Mouse (Mus musculus) heart, embryonic 12.5 days (tissue): Measurements from ENCODE around the gene Tmem150a. TPM values are rescaled to one million over a fixed set of nuclear protein-coding genes. Genes with fewer than 3 reads are reported as not detected.

Source experiments
- ATAC-seq: fragments of 200-750 bp; cut with Nextera tagmentation; 2 replicates; pipeline ENCODE4 v1.8.0; 2017; ENCODE audit warnings: moderate TSS enrichment, moderate library complexity; ENCODE audit not compliant: insufficient number of reproducible peaks, low FRiP score
- H3K27ac ChIP-seq: fragments of 300-500 bp; sonication (generic); 2 replicates; pipeline ENCODE4 v1.5.1; 2016; ENCODE audit warnings: mild to moderate bottlenecking, moderate library complexity; ENCODE audit not compliant: poor library complexity, severe bottlenecking
- H3K27me3 ChIP-seq: fragments of 300-500 bp; sonication (generic); replicated peaks from 2 replicates; pipeline ENCODE4 v1.6.1; 2016; ENCODE audit warnings: mild to moderate bottlenecking, moderate library complexity
- H3K36me3 ChIP-seq: fragments of 300-500 bp; sonication (generic); 2 replicates; pipeline ENCODE4 v1.6.1; 2016; ENCODE audit warnings: mild to moderate bottlenecking, moderate library complexity
- H3K4me1 ChIP-seq: fragments of 300-500 bp; sonication (generic); replicated peaks from 2 replicates; pipeline ENCODE4 v1.6.1; 2016; ENCODE audit warnings: mild to moderate bottlenecking
- H3K4me2 ChIP-seq: fragments of 300-500 bp; sonication (generic); 2 replicates; pipeline ENCODE4 v1.6.1; 2016; ENCODE audit warnings: mild to moderate bottlenecking, moderate library complexity
- H3K4me3 ChIP-seq: fragments of 300-500 bp; sonication (generic); 2 replicates; pipeline ENCODE4 v1.5.1; 2016; ENCODE audit warnings: mild to moderate bottlenecking
- H3K9ac ChIP-seq: fragments of 300-500 bp; sonication (generic); 2 replicates; pipeline ENCODE4 v1.6.1; 2016; ENCODE audit warnings: mild to moderate bottlenecking, moderate library complexity
- H3K9me3 ChIP-seq: fragments of 300-500 bp; sonication (generic); replicated peaks from 2 replicates; pipeline ENCODE4 v1.6.1; 2016; ENCODE audit warnings: mild to moderate bottlenecking, moderate library complexity
- WGBS: fragments of 180-500 bp; shearing (Covaris S2); methylation state at CpG from one replicate; pipeline ENCODE4 v1.1.7; 2016; 5-methylcytosine and 5-hydroxymethylcytosine counted together
- polyA plus RNA-seq: library from polyadenylated mRNA; unstranded; fragments of >200 nt; fragmentation: Nextera tagmentation; extraction: Ambion mirVana; gene quantifications from 2 replicates; pipeline ENCODE4 v1.2.1, GENCODE M21; 2016

The Tmem150a gene
- polyA plus RNA-seq, 1 experiment from 2014 or later = 13.5 TPM

- Histone ChIP-seq H3K4me1 (peaks cover 31% of the 10 kb centered on the region), H3K9ac (no peak overlapping the region), H3K27me3 (no peaks in the 10 kb centered on the region), H3K36me3 (peaks cover 48% of the 10 kb centered on the region), H3K9me3 (no peaks in the 10 kb centered on the region), H3K4me2 (peak overlapping the region; percentile 77; the same call in 1 of the 2 replicates), H3K27ac (no peak overlapping the region), H3K4me3 (no peak overlapping the region)
- 90% methylated on average over 3 of the region's 3 CpGs for WGBS
- ATAC-seq = no peak
Observed at GRCm38 (mm10) chr6:72387816-72388215, 32.6 kb downstream of the Tmem150a start.

DNA sequence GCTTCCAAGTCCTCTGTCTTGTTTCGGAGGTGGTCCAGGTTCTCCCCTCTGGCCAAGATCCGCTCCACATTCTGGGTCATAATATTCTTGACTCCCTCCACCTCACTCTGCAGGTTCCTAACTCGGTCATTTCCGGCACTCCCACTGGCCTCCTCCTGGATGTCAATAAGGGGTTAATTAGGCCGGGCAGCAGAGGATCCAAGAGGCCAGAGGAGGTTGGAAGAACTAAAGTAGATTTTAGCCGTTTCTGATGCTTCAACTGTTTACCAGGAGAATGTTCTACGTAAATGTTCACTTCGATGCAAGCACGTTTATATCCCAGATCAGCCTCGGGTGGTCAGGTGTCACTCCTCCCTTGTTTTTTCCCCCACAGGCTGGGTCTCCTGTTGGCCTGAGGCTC, 33.0 kb downstream of the Tmem150a start:
- H3K4me2 ChIP-seq = peak overlapping the region; percentile 77
- peaks cover 48% of the 10 kb centered on the region for H3K36me3 ChIP-seq
- WGBS = 71% methylated on average over 10 of the region's 10 CpGs
- ATAC-seq = no peak
- H3K27ac ChIP-seq = no peak overlapping the region
- H3K4me1 ChIP-seq = peaks cover 31% of the 10 kb centered on the region
- peak overlapping the region; percentile 85 for H3K9ac ChIP-seq
- no peaks in the 10 kb centered on the region for H3K27me3 ChIP-seq
- no peaks in the 10 kb centered on the region for H3K9me3 ChIP-seq
- 0 out of 2 replicates have a peak overlapping the region, but pooled peaks have one; percentile 56 for H3K4me3 ChIP-seq

DNA sequence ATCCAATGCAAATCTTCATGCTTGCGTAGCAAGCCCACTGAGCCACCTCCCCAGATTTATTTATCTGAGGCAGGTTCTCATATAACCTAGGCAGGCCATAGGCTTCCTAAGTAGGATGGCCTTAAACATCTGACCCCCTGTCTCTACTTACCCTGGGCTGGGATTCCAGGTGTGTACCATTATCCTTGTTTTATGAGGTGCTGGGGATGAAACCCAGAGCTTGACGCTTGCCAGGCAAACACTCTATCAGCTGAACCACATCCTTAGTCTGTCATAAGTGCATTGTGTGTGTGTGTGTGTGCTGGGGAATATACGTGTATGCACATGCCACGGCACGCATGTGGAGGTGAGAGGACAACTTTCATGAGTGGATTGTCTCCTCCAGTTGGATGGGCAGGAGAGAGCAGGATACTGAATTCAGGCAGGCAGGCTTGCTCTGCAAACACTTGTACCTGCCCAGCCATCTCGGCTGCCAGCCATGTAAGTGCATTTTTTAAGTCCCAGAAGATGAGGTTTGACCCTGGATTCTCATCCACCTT, 33.6 kb downstream of the Tmem150a start:
- ATAC-seq = no peak
- Histone ChIP-seq H3K9ac (peak overlapping the region; percentile 85), H3K4me2 (peak overlapping the region; percentile 77), H3K27ac (peak overlapping the region; percentile 95), H3K4me3 (peak overlapping the region; percentile 56; the same call in 1 of the 2 replicates), H3K36me3 (peaks cover 48% of the 10 kb centered on the region), H3K9me3 (no peaks in the 10 kb centered on the region), H3K4me1 (peaks cover 31% of the 10 kb centered on the region), H3K27me3 (no peaks in the 10 kb centered on the region)
- WGBS = 71% methylated on average over 6 of the region's 6 CpGs

DNA sequence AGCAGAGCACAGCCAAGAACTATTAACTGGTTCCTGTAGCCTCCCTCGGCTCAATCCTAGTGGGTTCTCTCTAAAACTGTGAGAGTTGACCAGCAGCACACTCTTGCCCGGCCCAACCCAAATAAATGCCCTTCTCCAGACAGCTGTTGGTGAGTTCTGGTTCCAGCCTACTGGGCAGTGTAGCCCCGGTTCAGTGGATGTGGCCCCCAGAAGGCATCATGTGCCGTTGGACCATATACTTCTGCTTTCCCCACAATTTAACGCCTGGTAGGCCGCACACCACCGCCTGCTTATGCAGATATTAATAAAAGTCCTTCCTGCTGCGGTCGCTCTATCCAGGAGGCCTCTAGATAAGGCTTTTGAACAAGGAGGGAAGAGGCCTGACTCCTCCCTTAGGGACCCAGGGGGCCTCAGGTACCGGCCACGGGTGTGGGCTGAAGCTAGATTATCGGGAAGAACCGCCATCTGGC, 34.3 kb downstream of the Tmem150a start:
- Histone ChIP-seq H3K4me2 (peak overlapping the region; percentile 77), H3K4me1 (peaks cover 31% of the 10 kb centered on the region), H3K4me3 (peak overlapping the region; percentile 56), H3K9me3 (no peaks in the 10 kb centered on the region), H3K27ac (peak overlapping the region; percentile 95), H3K9ac (peak overlapping the region; percentile 85), H3K36me3 (peaks cover 41% of the 10 kb centered on the region), H3K27me3 (no peaks in the 10 kb centered on the region)
- WGBS = 8% methylated on average over 13 of the region's 13 CpGs
- ATAC-seq = peak; percentile 46

DNA sequence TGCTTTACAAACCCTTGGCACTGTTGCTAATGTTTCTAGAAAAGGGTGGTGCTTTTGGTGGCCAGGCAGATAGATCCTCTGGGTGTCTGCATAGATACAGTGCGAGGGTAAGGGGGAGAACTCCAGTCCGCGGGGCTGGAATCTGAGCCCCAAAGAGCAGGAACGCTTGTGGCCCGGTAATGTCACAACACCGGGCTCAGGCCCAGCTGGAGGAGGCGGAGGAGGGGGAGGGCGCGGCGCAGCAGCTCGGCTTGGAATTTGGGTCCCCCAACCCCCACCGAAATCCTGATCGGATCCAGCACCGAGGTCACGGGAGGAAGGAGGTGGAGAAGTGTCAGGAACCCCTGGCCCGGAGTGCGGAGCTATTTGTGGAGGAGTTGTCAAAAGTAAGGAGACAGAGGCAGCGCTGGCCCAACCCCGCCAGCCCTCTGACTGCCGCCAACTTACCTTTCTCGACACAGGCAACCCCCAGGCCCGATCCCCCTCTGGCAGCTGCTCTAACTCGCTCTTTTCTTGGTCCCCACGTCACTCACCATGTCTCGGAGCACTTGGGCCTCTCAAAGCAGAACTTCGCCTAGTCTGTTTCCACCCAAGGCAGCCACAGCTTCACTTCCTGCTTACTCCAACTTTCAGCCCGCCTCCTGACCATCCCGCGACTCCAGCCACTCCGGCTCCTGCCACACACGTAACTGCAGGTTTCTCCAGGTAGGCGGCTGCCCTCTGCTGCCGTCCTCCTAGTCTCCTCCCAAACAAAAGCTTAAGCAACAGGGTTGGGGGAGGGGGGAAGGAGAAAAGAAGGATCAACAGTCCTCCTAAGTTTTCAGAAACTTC, 34.9 kb downstream of the Tmem150a start, which contains the start of gene Vamp8:
Vamp8 (minus strand) TSS at position 763 of the 831 bp plus-strand sequence.
- no peaks in the 10 kb centered on the region for H3K9me3 ChIP-seq
- H3K27ac ChIP-seq = peak within 1 kb of the TSS; percentile 95
- H3K4me2 ChIP-seq = peak within 1 kb of the TSS; percentile 77
- under 1% methylated on average over 33 of the region's 33 CpGs for WGBS
- peaks cover 35% of the 10 kb centered on the region for H3K36me3 ChIP-seq
- peaks cover 31% of the 10 kb centered on the region for H3K4me1 ChIP-seq
- H3K4me3 ChIP-seq = peak within 1 kb of the TSS; percentile 56
- peak; percentile 66 for ATAC-seq
- peak within 1 kb of the TSS; percentile 85 for H3K9ac ChIP-seq
- H3K27me3 ChIP-seq = no peaks in the 10 kb centered on the region

DNA sequence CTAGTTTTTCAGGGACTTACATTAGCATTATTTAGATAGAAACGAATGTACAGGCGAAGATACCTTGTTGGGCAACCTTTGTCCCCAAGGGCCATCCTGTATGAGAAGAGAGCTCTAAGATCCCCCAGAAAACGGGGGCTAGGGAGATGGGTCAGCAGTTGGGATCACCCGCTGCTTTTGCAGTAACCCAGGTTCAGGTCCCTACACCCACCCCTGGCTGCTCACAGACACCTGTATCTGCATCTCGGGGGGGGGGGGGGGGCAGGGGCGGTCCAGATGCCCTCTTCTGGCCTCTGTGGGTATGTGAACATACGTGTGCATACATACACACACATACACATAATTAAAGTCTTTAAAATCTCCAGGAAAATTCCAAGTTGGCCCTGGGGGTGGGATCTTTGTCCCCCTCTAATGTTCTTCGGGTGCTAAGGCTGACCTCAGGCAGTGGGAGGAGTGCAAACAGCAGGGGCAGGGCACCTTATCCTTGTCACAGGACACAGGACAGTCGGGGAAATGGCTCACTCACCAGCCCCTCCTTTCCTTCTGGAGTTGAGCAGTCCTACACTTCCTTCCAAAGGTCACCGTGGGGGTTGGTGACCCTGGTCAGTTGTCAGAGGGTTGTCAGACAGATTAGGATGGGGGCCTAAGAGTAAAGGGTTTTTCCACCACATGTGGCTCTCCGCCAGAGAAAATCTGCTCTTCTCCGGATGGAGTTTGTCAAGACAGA, 35.7 kb downstream of the Tmem150a start:
- no peaks in the 10 kb centered on the region for H3K9me3 ChIP-seq
- H3K9ac ChIP-seq = peak overlapping the region; percentile 85
- H3K36me3 ChIP-seq = peaks cover 27% of the 10 kb centered on the region
- H3K4me2 ChIP-seq = peak overlapping the region; percentile 77
- 9% methylated on average over 11 of the region's 12 CpGs for WGBS
- peak; percentile 85 for ATAC-seq
- peak overlapping the region; percentile 56 for H3K4me3 ChIP-seq
- H3K27me3 ChIP-seq = no peaks in the 10 kb centered on the region
- peak overlapping the region; percentile 95 for H3K27ac ChIP-seq
- peaks cover 31% of the 10 kb centered on the region for H3K4me1 ChIP-seq

- WGBS = 87% methylated on average over 5 of the region's 5 CpGs
Observed at GRCm38 (mm10) chr6:72392341-72392740, 37.1 kb downstream of the Tmem150a start.

DNA sequence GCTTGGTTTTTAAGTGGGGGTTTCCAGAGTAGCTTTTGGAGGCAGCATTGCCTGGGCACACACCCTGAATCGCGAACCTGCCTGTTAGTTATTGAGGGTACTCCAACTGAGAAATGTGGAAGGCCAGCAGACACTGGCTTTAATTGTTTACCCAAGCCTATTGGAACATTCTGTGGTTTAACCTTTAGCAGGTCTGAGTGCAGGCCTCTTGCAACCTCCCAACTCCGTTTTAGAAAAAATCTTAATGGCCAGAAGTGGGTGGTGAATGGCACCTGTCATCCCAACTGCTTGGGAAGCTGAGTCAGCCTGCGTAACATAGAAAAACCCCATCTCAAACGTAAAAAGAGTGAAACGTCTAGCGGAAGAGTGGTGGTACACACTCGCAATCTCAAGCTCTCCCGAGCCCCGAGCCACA, 41.6 kb downstream of the Tmem150a start:
- H3K4me2 ChIP-seq = no peak overlapping the region
- no peak for ATAC-seq
- no peak overlapping the region for H3K9ac ChIP-seq
- H3K4me1 ChIP-seq = no peaks in the 10 kb centered on the region
- H3K4me3 ChIP-seq = no peak overlapping the region
- 74% methylated on average over 10 of the region's 10 CpGs for WGBS
- no peaks in the 10 kb centered on the region for H3K27me3 ChIP-seq
- no peaks in the 10 kb centered on the region for H3K9me3 ChIP-seq
- no peaks in the 10 kb centered on the region for H3K36me3 ChIP-seq
- H3K27ac ChIP-seq = no peak overlapping the region

More at GRCm38 (mm10) chr6:72392341-72392740, 37.1 kb downstream of the Tmem150a start:
- Histone ChIP-seq H3K27ac (peak overlapping the region; percentile 52; the same call in 1 of the 2 replicates), H3K36me3 (peaks cover 17% of the 10 kb centered on the region), H3K4me2 (no peak overlapping the region), H3K9ac (no peak overlapping the region), H3K9me3 (no peaks in the 10 kb centered on the region), H3K27me3 (no peaks in the 10 kb centered on the region), H3K4me1 (peaks cover 31% of the 10 kb centered on the region), H3K4me3 (no peak overlapping the region)
- ATAC-seq = no peak

DNA sequence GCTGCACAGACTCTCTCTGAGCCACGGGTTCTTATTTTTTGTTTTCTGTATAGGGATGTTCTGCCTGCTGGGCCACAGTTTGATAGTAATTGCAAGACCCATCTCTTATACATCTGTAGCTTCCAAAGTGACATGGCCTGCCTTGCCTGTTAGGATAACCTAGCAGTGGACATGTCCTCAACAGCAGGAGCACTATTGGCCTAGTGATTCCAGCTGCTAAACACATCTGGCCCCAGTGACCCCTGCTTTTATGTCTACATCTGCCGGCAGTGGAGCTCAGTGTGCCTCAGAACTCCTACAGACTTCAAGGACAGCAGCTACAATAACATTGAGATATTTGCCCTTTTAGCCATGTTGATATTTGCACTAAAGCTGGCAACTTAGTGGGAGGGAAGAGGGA, 44.7 kb downstream of the Tmem150a start:
- Histone ChIP-seq H3K27ac (no peak overlapping the region), H3K4me3 (no peak overlapping the region), H3K9ac (no peak overlapping the region), H3K4me2 (no peak overlapping the region), H3K36me3 (no peaks in the 10 kb centered on the region), H3K27me3 (no peaks in the 10 kb centered on the region), H3K9me3 (no peaks in the 10 kb centered on the region), H3K4me1 (no peaks in the 10 kb centered on the region)
- ATAC-seq = no peak
- 55% methylated on average over 2 of the region's 2 CpGs for WGBS

DNA sequence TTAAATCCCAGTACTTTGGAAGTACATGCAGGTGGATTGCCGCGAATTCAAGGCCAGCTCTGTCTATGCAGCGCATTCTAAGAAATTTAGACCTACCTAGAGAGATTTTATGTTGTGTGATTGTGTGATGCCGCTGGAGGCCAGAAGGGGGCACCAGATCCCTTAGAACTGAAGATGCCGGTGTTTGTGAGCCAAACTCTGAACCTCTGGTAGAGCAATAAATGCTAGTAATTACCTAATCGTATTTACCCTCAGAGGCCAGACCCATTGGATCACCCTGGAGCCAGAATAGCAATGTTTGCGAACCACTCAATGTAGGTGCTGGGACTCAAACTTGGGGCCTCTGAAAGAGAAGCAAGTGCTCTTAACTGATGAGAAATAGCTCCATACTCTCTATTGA, 46.6 kb downstream of the Tmem150a start:
- Histone ChIP-seq H3K9ac (no peak overlapping the region), H3K27ac (no peak overlapping the region), H3K36me3 (no peaks in the 10 kb centered on the region), H3K27me3 (no peaks in the 10 kb centered on the region), H3K4me2 (no peak overlapping the region), H3K9me3 (no peaks in the 10 kb centered on the region), H3K4me3 (no peak overlapping the region), H3K4me1 (no peaks in the 10 kb centered on the region)
- 25% methylated on average over 7 of the region's 7 CpGs for WGBS
- no peak for ATAC-seq

GRCm38 (mm10) chr6:72405356-72405755, 50.1 kb downstream of the Tmem150a start:
- H3K27me3 ChIP-seq = no peaks in the 10 kb centered on the region
- H3K4me1 ChIP-seq = no peaks in the 10 kb centered on the region
- no peak overlapping the region for H3K4me2 ChIP-seq
- no peaks in the 10 kb centered on the region for H3K9me3 ChIP-seq
- 74% methylated on average over 7 of the region's 7 CpGs for WGBS
- H3K4me3 ChIP-seq = no peak overlapping the region
- H3K36me3 ChIP-seq = no peaks in the 10 kb centered on the region
- no peak overlapping the region for H3K9ac ChIP-seq
- no peak for ATAC-seq
- no peak overlapping the region for H3K27ac ChIP-seq
